Mouse (Mus musculus): ENCODE measurements at regions not wholly inside any gene's neighbourhood (a gene's known extent, or its start where the extent isn't known, plus 50 kb on each side); places are given as distances from the start of the nearest gene placed in this dataset.
A peak's percentile ranks its signal among the peaks of the same experiment; 100 is the strongest.

- TF ChIP-seq EP300 (IDR thresholded peaks at IDR 0.05; ENCODE audit: low read depth) (no peak), CTCF (IDR thresholded peaks at IDR 0.05; ENCODE audit: low read depth) (0 out of 2 replicates have a peak, but pooled peaks have one; percentile 3)
Observed at GRCm38 (mm10) chr12:45466066-45466465, 391.6 kb upstream of the Stxbp6 start.
